ENCODE assay signal across 17 mouse cellular contexts in genomic region chr5:76351953-76352611, GRCm38 (mm10). TPM values are rescaled to one million over a fixed set of nuclear protein-coding genes. Genes with fewer than 3 reads are reported as not detected.
DNase-seq lines count a peak whose midpoint lies in the region; ATAC-seq and TF ChIP-seq lines count a peak whose summit lies in the region.
"Had no signal": no experiment of that assay in that cellular context is flagged by ENCODE, and none has a peak within 500 bp of the region (broad histone marks: within the 10 kb centered on the region; RNA-seq: fewer than 3 reads in every experiment).

No protein-coding gene starts in this region.

- TF ChIP-seq POLR2A in lung, adult 2 months (IDR thresholded peaks at IDR 0.05; ENCODE audit: borderline replicate concordance, extremely low read depth, low read depth, low read length) = no peak
- no peak for TF ChIP-seq POLR2A in brain, embryonic 14.5 days (IDR thresholded peaks at IDR 0.05; ENCODE audit: borderline replicate concordance, extremely low read depth, insufficient read depth, insufficient read length, poor library complexity, severe bottlenecking)

- ATAC-seq in forebrain, postnatal 0 days = peak; percentile 93

- TF ChIP-seq CTCF in lung, adult 2 months (IDR thresholded peaks at IDR 0.05; ENCODE audit: insufficient read depth, low read length) = 0 out of 2 replicates have a peak, but pooled peaks have one; percentile 24
- peak; percentile 22; the same call in 1 of the 2 replicates for TF ChIP-seq CTCF in brain, embryonic 14.5 days (IDR thresholded peaks at IDR 0.05; ENCODE audit: borderline replicate concordance, extremely low read depth, insufficient read depth, insufficient read length)
- peak; percentile 42; the same call in 1 of the 2 replicates for TF ChIP-seq CTCF in forebrain, postnatal 0 days (IDR thresholded peaks at IDR 0.05; ENCODE audit: low read depth)

- no peak overlapping the region for H3K27ac ChIP-seq in forebrain, postnatal 0 days (ENCODE audit: low read depth, low read length)
- H3K27ac ChIP-seq: embryonic facial prominence, embryonic 15.5 days; lung, embryonic 15.5 days had no signal

- H3K4me1 ChIP-seq in lung, adult 2 months (ENCODE audit: control insufficient read depth, insufficient read depth, low read length) = no peaks in the 10 kb centered on the region
- H3K4me1 ChIP-seq in forebrain, postnatal 0 days (ENCODE audit: insufficient read depth) = no peaks in the 10 kb centered on the region
- H3K4me1 ChIP-seq: embryonic facial prominence, embryonic 15.5 days had no signal

- H3K27me3 ChIP-seq in forebrain, postnatal 0 days (ENCODE audit: insufficient read depth, low read length) = no peaks in the 10 kb centered on the region
- H3K27me3 ChIP-seq: embryonic facial prominence, embryonic 15.5 days; lung, embryonic 15.5 days had no signal

- WGBS in lung, adult 2 months = 66% methylated on average over 7 of the region's 7 CpGs
- WGBS in forebrain, postnatal 0 days = 11% methylated on average over 7 of the region's 7 CpGs

- no peaks in the 10 kb centered on the region for H3K36me3 ChIP-seq in forebrain, postnatal 0 days (ENCODE audit: insufficient read depth)
- H3K36me3 ChIP-seq: embryonic facial prominence, embryonic 15.5 days; lung, embryonic 15.5 days had no signal

- DNase-seq in embryo, embryonic 10 days (ENCODE audit: low spot score) = peak; percentile 9
- DNase-seq in embryo, embryonic 9.5 days (ENCODE audit: extremely low spot score) = no peak
- DNase-seq in lung, adult 2 months = no peak
- no peak for DNase-seq in lung, postnatal 4 days
- DNase-seq in brain, embryonic 14.5 days (ENCODE audit: low read depth) = peak; percentile 91
- DNase-seq in forebrain, postnatal 0 days = peak; percentile 47
- no peak for DNase-seq in urinary bladder, postnatal 10 days (ENCODE audit: low spot score)
- DNase-seq in adrenal gland, postnatal 14 days = no peak
- DNase-seq: adrenal gland, postnatal 36 days; cerebellum, adult 8-10 months; kidney, postnatal 10 days had no signal

- no peak overlapping the region for H3K9ac ChIP-seq in forebrain, postnatal 0 days
- H3K9ac ChIP-seq: embryonic facial prominence, embryonic 15.5 days; lung, embryonic 15.5 days had no signal

- H3K4me3 ChIP-seq in lung, adult 2 months (replicated peaks; ENCODE audit: extremely low read depth, low read depth, low read length) = no peak overlapping the region
- H3K4me3 ChIP-seq in forebrain, postnatal 0 days (ENCODE audit: low read depth, low read length) = no peak overlapping the region
- H3K4me3 ChIP-seq: embryonic facial prominence, embryonic 15.5 days; lung, embryonic 15.5 days had no signal

- no peaks in the 10 kb centered on the region for H3K9me3 ChIP-seq in forebrain, postnatal 0 days (ENCODE audit: low read length)
- H3K9me3 ChIP-seq: embryonic facial prominence, embryonic 15.5 days; lung, embryonic 15.5 days had no signal

- H3K4me2 ChIP-seq in forebrain, postnatal 0 days (ENCODE audit: low read depth) = no peak overlapping the region
- H3K4me2 ChIP-seq: embryonic facial prominence, embryonic 15.5 days; lung, embryonic 15.5 days had no signal

RNA-seq across cellular contexts. Expression of gene Nmu, which starts 11.5 kb away (rescaled TPM):
- polyA plus RNA-seq in lung, adult 2 months (2012; rRNA removed) = 2.9 TPM in 1 of 2 replicates, not detected in the other
- 0.21 TPM in 1 of 2 replicates, not detected in the other for polyA plus RNA-seq in brain, embryonic 14.5 days (2012; rRNA removed)
- not detected in 2 replicates for total RNA-seq in forebrain, postnatal 0 days (2014; rRNA removed)
- polyA plus RNA-seq in forebrain, postnatal 0 days (2015; fragmentation: Nextera tagmentation; extraction: Ambion mirVana) = 0.70 TPM in 1 of 2 replicates, not detected in the other
- total RNA-seq in adrenal gland, postnatal 14 days (2021) = not detected in 2 replicates
- total RNA-seq: adrenal gland, postnatal 36 days; heart, adult 8-10 months; hematopoietic stem cell, adult 5-6 weeks had no signal
- polyA plus RNA-seq: thymus, postnatal 0 days had no signal

RNA-seq across cellular contexts. Expression of gene Pdcl2, which starts 21.1 kb away (rescaled TPM):
- not detected in 2 replicates for polyA plus RNA-seq in lung, adult 2 months (2012; rRNA removed)
- polyA plus RNA-seq in brain, embryonic 14.5 days (2012; rRNA removed) = not detected in 2 replicates
- total RNA-seq in forebrain, postnatal 0 days (2014; rRNA removed) = not detected in 2 replicates
- polyA plus RNA-seq in forebrain, postnatal 0 days (2015; fragmentation: Nextera tagmentation; extraction: Ambion mirVana) = not detected in 2 replicates
- not detected in 2 replicates for total RNA-seq in adrenal gland, postnatal 14 days (2021)
- total RNA-seq: adrenal gland, postnatal 36 days; heart, adult 8-10 months; hematopoietic stem cell, adult 5-6 weeks had no signal
- polyA plus RNA-seq: embryonic facial prominence, embryonic 15.5 days; limb, embryonic 11.5 days; lung, embryonic 15.5 days; thymus, postnatal 0 days had no signal

RNA-seq across cellular contexts. Expression of gene Clock, which starts 47.5 kb away (rescaled TPM):
- 13.5 and 16.8 TPM in 2 replicates for polyA plus RNA-seq in lung, adult 2 months (2012; rRNA removed)
- 13.6 and 16.3 TPM in 2 replicates for polyA plus RNA-seq in brain, embryonic 14.5 days (2012; rRNA removed)
- total RNA-seq in forebrain, postnatal 0 days (2014; rRNA removed) = 20.5 and 28.5 TPM in 2 replicates
- 4.1 and 7.3 TPM in 2 replicates for polyA plus RNA-seq in forebrain, postnatal 0 days (2015; fragmentation: Nextera tagmentation; extraction: Ambion mirVana)
- total RNA-seq in adrenal gland, postnatal 14 days (2021) = 45.9 and 46.9 TPM in 2 replicates

Comparison
In these comparisons a context has a peak if more than half of its experiments do, and no peak if none do; other contexts are left out.
1. DNase-seq: peak in embryo, embryonic 10 days (single experiment), brain, embryonic 14.5 days (single experiment) and forebrain, postnatal 0 days (single experiment); none in embryo, embryonic 9.5 days (single experiment), lung, adult 2 months (single experiment), lung, postnatal 4 days (0 of 2), urinary bladder, postnatal 10 days (single experiment) and adrenal gland, postnatal 14 days (single experiment).
2. Peak in every context shown above with its lines, with median percentiles within 50 percentile points of each other: CTCF ChIP-seq.